Mouse (Mus musculus) midbrain, embryonic 16.5 days (tissue): ENCODE data around the gene Lyrm9. TPM values are rescaled to one million over a fixed set of nuclear protein-coding genes. Genes with fewer than 3 reads are reported as not detected.
A peak's percentile ranks its signal among the peaks of the same experiment; 100 is the strongest.

ENCODE experiments used
- ATAC-seq: fragments of 200-750 bp; cut with Nextera tagmentation; 2 replicates; pipeline ENCODE4 v1.8.0; 2017; ENCODE audit warnings: moderate TSS enrichment
- H3K27ac ChIP-seq: fragments of 300-500 bp; sonication (generic); 2 replicates; pipeline ENCODE4 v1.5.1; 2014; ENCODE audit warnings: mild to moderate bottlenecking, low read length, mixed read lengths
- H3K27me3 ChIP-seq: fragments of 300-500 bp; sonication (generic); 2 replicates; pipeline ENCODE4 v1.6.1; 2014; ENCODE audit warnings: low read depth, low read length, mixed read lengths; ENCODE audit not compliant: control insufficient read depth, insufficient read depth
- H3K36me3 ChIP-seq: fragments of 300-500 bp; sonication (generic); 2 replicates; pipeline ENCODE4 v1.6.1; 2014; ENCODE audit warnings: mild to moderate bottlenecking, low read length, moderate library complexity, mixed read lengths; ENCODE audit not compliant: control insufficient read depth, insufficient read depth
- H3K4me1 ChIP-seq: fragments of 300-500 bp; sonication (generic); 2 replicates; pipeline ENCODE4 v1.6.1; 2014; ENCODE audit warnings: mild to moderate bottlenecking, low read length, mixed read lengths; ENCODE audit not compliant: control insufficient read depth, insufficient read depth
- H3K4me2 ChIP-seq: fragments of 300-500 bp; sonication (generic); 2 replicates; pipeline ENCODE4 v1.6.1; 2014; ENCODE audit warnings: mild to moderate bottlenecking, low read length, mixed read lengths
- H3K4me3 ChIP-seq: fragments of 300-500 bp; sonication (generic); 2 replicates; pipeline ENCODE4 v1.5.1; 2014; ENCODE audit warnings: low read depth, mild to moderate bottlenecking, low read length, moderate library complexity, mixed read lengths
- H3K9ac ChIP-seq: fragments of 300-500 bp; sonication (generic); 2 replicates; pipeline ENCODE4 v1.6.1; 2014; ENCODE audit warnings: low read depth, low read length, mixed read lengths
- H3K9me3 ChIP-seq: fragments of 300-500 bp; sonication (generic); replicated peaks from 2 replicates; pipeline ENCODE4 v1.6.1; 2014; ENCODE audit warnings: mild to moderate bottlenecking, low read length, mixed read lengths; ENCODE audit not compliant: control insufficient read depth, poor library complexity, severe bottlenecking
- WGBS: fragments of 180-500 bp; shearing (Covaris S2); extraction: QIAGEN DNeasy Blood & Tissue Kit; methylation state at CpG from one replicate; pipeline ENCODE4 v1.1.7; 2014; 5-methylcytosine and 5-hydroxymethylcytosine counted together
- polyA plus RNA-seq: library from polyadenylated mRNA; unstranded; fragments of >200 nt; fragmentation: Nextera tagmentation; extraction: Ambion mirVana; gene quantifications from 2 replicates; pipeline ENCODE4 v1.2.1, GENCODE M21; 2015

Gene Lyrm9
- 40.6 and 47.9 TPM in 2 replicates for polyA plus RNA-seq

- ATAC-seq = peak; percentile 83
These were observed at the start of gene Lyrm9 for GRCm38 (mm10) chr11:78826442-78827013. Gene Lyrm9 (plus strand): TSS chr11:78826584.

DNA sequence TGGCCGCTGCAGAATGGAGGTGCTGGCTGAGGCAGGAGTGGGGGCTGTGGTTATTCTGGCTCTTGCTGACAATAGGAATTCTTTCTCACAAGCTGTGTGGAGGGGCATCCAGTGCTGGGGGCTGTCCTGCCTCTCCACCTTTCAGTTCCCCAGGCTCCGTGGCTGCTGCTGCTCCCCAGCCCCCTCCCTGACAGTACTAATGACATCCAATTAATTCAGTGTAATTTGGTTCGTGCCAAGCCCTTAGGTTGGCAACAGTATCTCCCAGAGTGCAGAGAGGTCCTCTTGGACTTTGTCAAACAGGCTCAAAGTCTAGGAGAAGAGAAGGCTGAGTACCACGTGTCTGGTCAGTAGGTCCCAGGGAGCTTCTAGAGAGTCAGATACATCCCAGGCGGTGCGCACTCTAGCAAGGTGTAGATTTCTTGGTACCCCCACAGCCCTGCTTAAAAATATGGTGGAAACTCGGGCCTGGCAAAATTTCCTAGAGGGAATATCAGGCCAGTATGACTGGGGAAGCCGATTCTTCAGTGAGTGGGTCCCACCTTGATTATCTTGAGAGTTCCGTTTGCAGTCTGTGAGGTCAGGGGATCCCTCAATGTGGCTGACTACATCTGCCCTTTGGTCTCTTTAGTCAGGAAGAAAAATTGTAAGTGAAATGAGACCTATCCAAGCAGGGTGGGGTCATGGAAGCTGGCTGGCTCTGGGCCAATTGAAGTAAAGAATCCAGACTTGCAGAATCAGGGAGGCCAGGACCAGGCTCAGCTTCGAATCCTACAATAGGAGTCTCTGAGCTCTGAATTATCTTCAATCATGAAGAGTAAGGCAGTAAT lies 48.3 kb upstream of the Lyrm9 start:
- Histone ChIP-seq H3K27me3 (no peaks in the 10 kb centered on the region), H3K9me3 (no peaks in the 10 kb centered on the region), H3K4me1 (peaks cover 3% of the 10 kb centered on the region; the same call in 1 of the 2 replicates), H3K27ac (no peak overlapping the region), H3K4me3 (no peak overlapping the region), H3K36me3 (no peaks in the 10 kb centered on the region), H3K4me2 (no peak overlapping the region), H3K9ac (no peak overlapping the region)
- 57% methylated on average over 10 of the region's 10 CpGs for WGBS
- no peak for ATAC-seq

More at GRCm38 (mm10) chr11:78826442-78827013, at the start of gene Lyrm9:
- Histone ChIP-seq H3K36me3 (no peaks in the 10 kb centered on the region), H3K27me3 (no peaks in the 10 kb centered on the region), H3K9me3 (no peaks in the 10 kb centered on the region), H3K9ac (peak within 1 kb of the TSS; percentile 82), H3K4me3 (peak within 1 kb of the TSS; percentile 69), H3K4me2 (peak within 1 kb of the TSS; percentile 70), H3K27ac (peak within 1 kb of the TSS; percentile 90), H3K4me1 (peaks cover 25% of the 10 kb centered on the region)
- WGBS = under 1% methylated on average over 44 of the region's 51 CpGs

DNA sequence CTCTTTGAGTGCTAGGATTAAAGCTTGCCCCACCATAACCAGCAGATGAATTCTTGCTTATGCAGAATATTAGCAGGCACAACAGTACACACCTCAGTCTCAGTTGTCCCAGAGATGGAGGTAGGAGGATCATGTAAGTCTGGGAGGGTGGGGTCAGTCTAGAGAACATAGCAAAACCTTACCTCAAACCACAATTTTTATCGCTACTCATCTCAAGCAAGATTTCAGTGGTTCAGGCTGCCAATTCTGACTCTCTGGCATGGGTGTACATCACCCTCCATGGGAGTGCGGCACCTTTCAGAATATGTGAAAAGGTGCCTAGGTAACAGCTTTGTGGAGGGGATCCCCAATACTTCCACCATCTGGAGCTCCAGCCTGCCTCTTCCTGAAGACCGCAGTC lies 46.4 kb upstream of the Lyrm9 start:
- H3K4me2 ChIP-seq = no peak overlapping the region
- no peaks in the 10 kb centered on the region for H3K9me3 ChIP-seq
- H3K27me3 ChIP-seq = no peaks in the 10 kb centered on the region
- no peak overlapping the region for H3K9ac ChIP-seq
- WGBS = 97% methylated on average over 3 of the region's 3 CpGs
- ATAC-seq = no peak
- H3K4me1 ChIP-seq = peaks cover 3% of the 10 kb centered on the region; the same call in 1 of the 2 replicates
- H3K36me3 ChIP-seq = no peaks in the 10 kb centered on the region
- no peak overlapping the region for H3K4me3 ChIP-seq
- no peak overlapping the region for H3K27ac ChIP-seq

DNA sequence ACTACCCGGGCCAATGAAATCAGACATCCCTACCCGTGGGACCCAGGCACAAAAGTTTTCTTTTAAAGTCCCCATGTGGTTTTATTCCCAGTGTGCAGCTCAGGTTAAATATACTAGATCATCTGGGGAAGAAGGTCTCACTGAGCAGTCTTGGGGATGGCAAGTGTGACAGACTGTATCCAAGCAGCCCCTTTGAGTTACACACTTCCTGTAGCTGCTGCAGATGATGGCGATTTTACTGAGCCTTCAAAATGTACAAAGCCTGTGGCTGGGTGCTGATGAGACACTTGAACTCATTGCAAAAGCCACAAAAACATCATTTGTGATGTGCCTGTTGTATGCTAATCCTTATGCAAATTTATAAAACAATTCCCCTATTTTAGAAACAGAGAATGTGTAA lies 45.8 kb upstream of the Lyrm9 start:
- Histone ChIP-seq H3K9me3 (no peaks in the 10 kb centered on the region), H3K36me3 (no peaks in the 10 kb centered on the region), H3K9ac (no peak overlapping the region), H3K27ac (no peak overlapping the region), H3K27me3 (no peaks in the 10 kb centered on the region), H3K4me1 (peaks cover 5% of the 10 kb centered on the region; the same call in 1 of the 2 replicates), H3K4me2 (no peak overlapping the region), H3K4me3 (no peak overlapping the region)
- 85% methylated on average over 3 of the region's 3 CpGs for WGBS
- no peak for ATAC-seq

- H3K4me1 ChIP-seq = peaks cover 16% of the 10 kb centered on the region; the same call in 1 of the 2 replicates
- H3K27ac ChIP-seq = no peak overlapping the region
- no peak overlapping the region for H3K9ac ChIP-seq
- no peak for ATAC-seq
- H3K9me3 ChIP-seq = no peaks in the 10 kb centered on the region
- WGBS = 87% methylated on average over 5 of the region's 5 CpGs
- H3K36me3 ChIP-seq = no peaks in the 10 kb centered on the region
- H3K4me3 ChIP-seq = no peak overlapping the region
- no peak overlapping the region for H3K4me2 ChIP-seq
- no peaks in the 10 kb centered on the region for H3K27me3 ChIP-seq
These were observed 44.1 kb upstream of the Lyrm9 start for GRCm38 (mm10) chr11:78782326-78782725.

- H3K9ac ChIP-seq = no peak overlapping the region
- no peak overlapping the region for H3K27ac ChIP-seq
- H3K4me2 ChIP-seq = no peak overlapping the region
- 38% methylated on average over 9 of the region's 9 CpGs for WGBS
- peaks cover 13% of the 10 kb centered on the region; the same call in 1 of the 2 replicates for H3K4me1 ChIP-seq
- ATAC-seq = no peak
- no peak overlapping the region for H3K4me3 ChIP-seq
- no peaks in the 10 kb centered on the region for H3K36me3 ChIP-seq
- H3K9me3 ChIP-seq = no peaks in the 10 kb centered on the region
- no peaks in the 10 kb centered on the region for H3K27me3 ChIP-seq
These were observed 43.5 kb upstream of the Lyrm9 start for GRCm38 (mm10) chr11:78782791-78783347.

GRCm38 (mm10) chr11:78786013-78786431 lies 40.4 kb upstream of the Lyrm9 start:
- H3K4me2 ChIP-seq = no peak overlapping the region
- H3K27me3 ChIP-seq = no peaks in the 10 kb centered on the region
- 10% methylated on average over 7 of the region's 7 CpGs for WGBS
- H3K9me3 ChIP-seq = no peaks in the 10 kb centered on the region
- H3K9ac ChIP-seq = 0 out of 2 replicates have a peak overlapping the region, but pooled peaks have one; percentile 23
- H3K36me3 ChIP-seq = no peaks in the 10 kb centered on the region
- 0 out of 2 replicates have a peak overlapping the region, but pooled peaks have one; percentile 19 for H3K27ac ChIP-seq
- H3K4me1 ChIP-seq = peaks cover 15% of the 10 kb centered on the region; the same call in 1 of the 2 replicates
- H3K4me3 ChIP-seq = no peak overlapping the region
- ATAC-seq = peak; percentile 77; the same call in 1 of the 2 replicates

- Histone ChIP-seq H3K9ac (no peak overlapping the region), H3K36me3 (no peaks in the 10 kb centered on the region), H3K4me1 (peaks cover 30% of the 10 kb centered on the region), H3K27ac (no peak overlapping the region), H3K4me3 (no peak overlapping the region), H3K4me2 (no peak overlapping the region), H3K9me3 (no peaks in the 10 kb centered on the region), H3K27me3 (no peaks in the 10 kb centered on the region)
- 39% methylated on average over 11 of the region's 11 CpGs for WGBS
- no peak for ATAC-seq
These were observed 36.9 kb upstream of the Lyrm9 start for GRCm38 (mm10) chr11:78789370-78790060.
